In genomic region chr16:90832495-90832894, GRCm38 (mm10) we compare ENCODE assay signal across 14 mouse cellular contexts. TPM values are rescaled to one million over a fixed set of nuclear protein-coding genes. Genes with fewer than 3 reads are reported as not detected.
DNase-seq lines count a peak whose midpoint lies in the region; ATAC-seq and TF ChIP-seq lines count a peak whose summit lies in the region.
"Had no signal": no experiment of that assay in that cellular context is flagged by ENCODE, and none has a peak within 500 bp of the region (broad histone marks: within the 10 kb centered on the region; RNA-seq: fewer than 3 reads in every experiment).

No protein-coding gene starts in this region.

- peak overlapping the region; percentile 66; the same call in 1 of the 2 replicates for H3K4me3 ChIP-seq in heart, embryonic 13.5 days
- H3K4me3 ChIP-seq in lung, embryonic 16.5 days (ENCODE audit: low read length), result no peak overlapping the region
- no peak overlapping the region for H3K4me3 ChIP-seq in embryonic facial prominence, embryonic 13.5 days
- no peak overlapping the region for H3K4me3 ChIP-seq in hindbrain, embryonic 15.5 days
- no peak overlapping the region for H3K4me3 ChIP-seq in left cerebral cortex, adult 2 months

- no peak for TF ChIP-seq CTCF in left cerebral cortex, adult 2 months (IDR thresholded peaks at IDR 0.05)

- DNase-seq in heart, postnatal 10 days, result no peak
- DNase-seq in lung, postnatal 14 days, result no peak
- DNase-seq in layer of hippocampus, postnatal 36 days, result no peak
- no peak for DNase-seq in left cerebral cortex, adult 2 months (ENCODE audit: extremely low spot score in 1 of 2, low spot score in 2 of 2)
- DNase-seq: kidney, postnatal 14 days; right cerebral cortex, postnatal 25 days; thymus, postnatal 36 days had no signal

- H3K4me1 ChIP-seq in heart, embryonic 13.5 days, result peaks cover 49% of the 10 kb centered on the region
- peaks cover 19% of the 10 kb centered on the region for H3K4me1 ChIP-seq in lung, embryonic 16.5 days (replicated peaks; ENCODE audit: control insufficient read depth, insufficient read depth, low read length)
- H3K4me1 ChIP-seq in embryonic facial prominence, embryonic 13.5 days, result peaks cover 34% of the 10 kb centered on the region
- peaks cover 40% of the 10 kb centered on the region for H3K4me1 ChIP-seq in hindbrain, embryonic 15.5 days (replicated peaks)

- WGBS in heart, embryonic 13.5 days, result 56% methylated on average over 6 of the region's 6 CpGs
- WGBS in lung, embryonic 16.5 days, result 22% methylated on average over 6 of the region's 6 CpGs
- WGBS in embryonic facial prominence, embryonic 13.5 days, result 35% methylated on average over 6 of the region's 6 CpGs
- 40% methylated on average over 6 of the region's 6 CpGs for WGBS in hindbrain, embryonic 15.5 days

- H3K4me2 ChIP-seq in heart, embryonic 13.5 days, result peak overlapping the region; percentile 99
- H3K4me2 ChIP-seq in lung, embryonic 16.5 days (ENCODE audit: low read depth, low read length), result peak overlapping the region; percentile 99; the same call in 1 of the 2 replicates
- H3K4me2 ChIP-seq in embryonic facial prominence, embryonic 13.5 days, result peak overlapping the region; percentile 99
- H3K4me2 ChIP-seq in hindbrain, embryonic 15.5 days, result peak overlapping the region; percentile 95; the same call in 1 of the 2 replicates

- H3K27ac ChIP-seq in heart, embryonic 13.5 days (replicated peaks), result no peak overlapping the region
- no peak overlapping the region for H3K27ac ChIP-seq in lung, embryonic 16.5 days (ENCODE audit: low read length)
- H3K27ac ChIP-seq in embryonic facial prominence, embryonic 13.5 days, result no peak overlapping the region
- H3K27ac ChIP-seq in hindbrain, embryonic 15.5 days (replicated peaks), result no peak overlapping the region
- H3K27ac ChIP-seq in left cerebral cortex, adult 2 months, result no peak overlapping the region

- H3K27me3 ChIP-seq in heart, embryonic 13.5 days (replicated peaks), result peaks cover 62% of the 10 kb centered on the region
- H3K27me3 ChIP-seq in lung, embryonic 16.5 days (ENCODE audit: control insufficient read depth, insufficient read depth, low read depth, low read length), result peaks cover 11% of the 10 kb centered on the region
- peaks cover 51% of the 10 kb centered on the region for H3K27me3 ChIP-seq in embryonic facial prominence, embryonic 13.5 days
- peaks cover 18% of the 10 kb centered on the region for H3K27me3 ChIP-seq in hindbrain, embryonic 15.5 days

- no peaks in the 10 kb centered on the region for H3K9me3 ChIP-seq in heart, embryonic 13.5 days
- no peaks in the 10 kb centered on the region for H3K9me3 ChIP-seq in lung, embryonic 16.5 days (ENCODE audit: control insufficient read depth, low read length)
- H3K9me3 ChIP-seq in embryonic facial prominence, embryonic 13.5 days, result no peaks in the 10 kb centered on the region
- no peaks in the 10 kb centered on the region for H3K9me3 ChIP-seq in hindbrain, embryonic 15.5 days

- H3K9ac ChIP-seq in heart, embryonic 13.5 days, result no peak overlapping the region
- H3K9ac ChIP-seq in lung, embryonic 16.5 days (ENCODE audit: low read length), result no peak overlapping the region
- H3K9ac ChIP-seq in embryonic facial prominence, embryonic 13.5 days, result no peak overlapping the region
- no peak overlapping the region for H3K9ac ChIP-seq in hindbrain, embryonic 15.5 days

- ATAC-seq in heart, embryonic 13.5 days (ENCODE audit: extremely low read depth, insufficient number of reproducible peaks, low FRiP score, low TSS enrichment), result no peak
- ATAC-seq in lung, embryonic 16.5 days (ENCODE audit: low read depth), result no peak
- ATAC-seq in embryonic facial prominence, embryonic 13.5 days (ENCODE audit: insufficient number of reproducible peaks, insufficient read depth, low FRiP score, low TSS enrichment, low read depth), result no peak
- ATAC-seq in hindbrain, embryonic 15.5 days (ENCODE audit: low FRiP score, low read depth), result no peak
- ATAC-seq: activated CD4-positive, CD25-positive, alpha-beta regulatory T cell, adult 4 months had no signal

- H3K36me3 ChIP-seq in heart, embryonic 13.5 days, result no peaks in the 10 kb centered on the region
- no peaks in the 10 kb centered on the region for H3K36me3 ChIP-seq in lung, embryonic 16.5 days (ENCODE audit: control insufficient read depth, insufficient read depth, low read length)
- H3K36me3 ChIP-seq in embryonic facial prominence, embryonic 13.5 days, result no peaks in the 10 kb centered on the region
- H3K36me3 ChIP-seq in hindbrain, embryonic 15.5 days, result no peaks in the 10 kb centered on the region

- intact Hi-C loops in heart, postnatal 10 days (cut with DNase I), result no loop called here
- intact Hi-C loops in left cerebral cortex, adult 2 months (cut with DNase I), result loop anchor here (5.0 kb wide), 1 partner anchor 95 kb away; no protein-coding TSS in a partner anchor

RNA-seq across cellular contexts. Expression of gene Eva1c, which starts 6.0 kb away (rescaled TPM):
- polyA plus RNA-seq in heart, embryonic 13.5 days (2015; fragmentation: Nextera tagmentation; extraction: Ambion mirVana), result 2.6 and 3.6 TPM in 2 replicates
- total RNA-seq in heart, postnatal 10 days (2021), result 1 to 10 TPM; 1.6 to 2.9 TPM
- 3.8 and 4.6 TPM in 2 replicates for polyA plus RNA-seq in lung, embryonic 16.5 days (2015; fragmentation: Nextera tagmentation; extraction: Ambion mirVana)
- polyA plus RNA-seq in embryonic facial prominence, embryonic 13.5 days (2015; fragmentation: Nextera tagmentation; extraction: Ambion mirVana), result 2.3 and 3.3 TPM in 2 replicates
- polyA plus RNA-seq in hindbrain, embryonic 15.5 days (2015; fragmentation: Nextera tagmentation; extraction: Ambion mirVana), result 2.8 and 4.5 TPM in 2 replicates
- 1 to 10 TPM; 1.3 to 2.1 TPM for total RNA-seq in layer of hippocampus, postnatal 36 days (2021)
- total RNA-seq in left cerebral cortex, adult 2 months (2021), result 1 to 10 TPM; 1.7 to 2.7 TPM
- total RNA-seq: granulocyte monocyte progenitor cell, adult 5-6 weeks; monocyte, adult 5-6 weeks had no signal
- polyA plus RNA-seq: activated CD4-positive, CD25-positive, alpha-beta regulatory T cell, adult 4 months had no signal

RNA-seq across cellular contexts. Expression of gene Urb1, which starts 22.3 kb away (rescaled TPM):
- 5.9 and 6.4 TPM in 2 replicates for polyA plus RNA-seq in heart, embryonic 13.5 days (2015; fragmentation: Nextera tagmentation; extraction: Ambion mirVana)
- 10 to 100 TPM; 10.8 to 11.3 TPM for total RNA-seq in heart, postnatal 10 days (2021)
- 6.9 and 8.1 TPM in 2 replicates for polyA plus RNA-seq in lung, embryonic 16.5 days (2015; fragmentation: Nextera tagmentation; extraction: Ambion mirVana)
- polyA plus RNA-seq in embryonic facial prominence, embryonic 13.5 days (2015; fragmentation: Nextera tagmentation; extraction: Ambion mirVana), result 10.4 and 12.7 TPM in 2 replicates
- 9.3 and 9.6 TPM in 2 replicates for polyA plus RNA-seq in hindbrain, embryonic 15.5 days (2015; fragmentation: Nextera tagmentation; extraction: Ambion mirVana)
- total RNA-seq in layer of hippocampus, postnatal 36 days (2021), result 10 to 100 TPM; 12.4 to 14.2 TPM
- 10 to 100 TPM; 15.8 to 21.3 TPM for total RNA-seq in left cerebral cortex, adult 2 months (2021)
